Mouse (Mus musculus) liver, postnatal 0 days (tissue): ENCODE measurements around the gene Ifngr2. TPM values are rescaled to one million over a fixed set of nuclear protein-coding genes. Genes with fewer than 3 reads are reported as not detected.

Source experiments
- ATAC-seq: fragments of 200-750 bp; cut with Nextera tagmentation; 2 replicates; pipeline ENCODE4 v1.8.0; 2017; ENCODE audit warnings: mild to moderate bottlenecking, moderate library complexity
- DNase-seq: peaks from one replicate; pipeline ENCODE4 v3.0.0-alpha.2; 2016
- H3K27ac ChIP-seq: fragments of 300-500 bp; sonication (generic); 2 replicates; pipeline ENCODE4 v1.5.1; 2014; ENCODE audit warnings: antibody characterized with exemption, moderate library complexity, mild to moderate bottlenecking, low read depth
- H3K27me3 ChIP-seq: fragments of 300-500 bp; sonication (generic); 2 replicates; pipeline ENCODE4 v1.6.1; 2014; ENCODE audit warnings: low read length, control low read depth, mixed read lengths; ENCODE audit not compliant: insufficient read depth
- H3K36me3 ChIP-seq: fragments of 300-500 bp; sonication (generic); replicated peaks from 2 replicates; pipeline ENCODE4 v1.6.1; 2014; ENCODE audit warnings: mild to moderate bottlenecking, control low read depth, low read length, moderate library complexity, mixed read lengths; ENCODE audit not compliant: insufficient read depth
- H3K4me1 ChIP-seq: fragments of 300-500 bp; sonication (generic); 2 replicates; pipeline ENCODE4 v1.6.1; 2014; ENCODE audit warnings: antibody characterized with exemption, mild to moderate bottlenecking, control low read depth; ENCODE audit not compliant: insufficient read depth
- H3K4me2 ChIP-seq: fragments of 300-500 bp; sonication (generic); 2 replicates; pipeline ENCODE4 v1.6.1; 2014; ENCODE audit warnings: low read depth, mild to moderate bottlenecking, low read length, moderate library complexity, mixed read lengths
- H3K4me3 ChIP-seq: fragments of 300-500 bp; sonication (generic); 2 replicates; pipeline ENCODE4 v1.5.1; 2014; ENCODE audit warnings: low read depth, low read length
- H3K9ac ChIP-seq: fragments of 300-500 bp; sonication (generic); replicated peaks from 2 replicates; pipeline ENCODE4 v1.6.1; 2014; ENCODE audit warnings: mild to moderate bottlenecking, moderate library complexity
- H3K9me3 ChIP-seq: fragments of 300-500 bp; sonication (generic); 2 replicates; pipeline ENCODE4 v1.6.1; 2016; ENCODE audit warnings: mild to moderate bottlenecking, control low read depth, low read length, mixed read lengths
- CTCF ChIP-seq: sonication (generic); IDR thresholded peaks from 2 replicates; pipeline ENCODE4 v1.5.1; 2016; ENCODE audit warnings: antibody characterized with exemption, low read depth
- EP300 ChIP-seq: IDR thresholded peaks from 2 replicates; pipeline ENCODE4 v1.6.1; 2016; ENCODE audit warnings: antibody characterized with exemption, low read depth, mild to moderate bottlenecking
- WGBS: fragments of 180-500 bp; shearing (Covaris S2); extraction: QIAGEN DNeasy Blood & Tissue Kit; methylation state at CpG from one replicate; pipeline ENCODE4 v1.1.7; 2014; ENCODE audit not compliant: insufficient replicate concordance; 5-methylcytosine and 5-hydroxymethylcytosine counted together
- polyA plus RNA-seq: library from polyadenylated mRNA; unstranded; fragments of >200 nt; fragmentation: Nextera tagmentation; extraction: Ambion mirVana; gene quantifications from 2 replicates; pipeline ENCODE4 v1.2.1, GENCODE M21; 2015

Ifngr2 gene
- polyA plus RNA-seq: 18.2 and 20.8 TPM in 2 replicates

DNA sequence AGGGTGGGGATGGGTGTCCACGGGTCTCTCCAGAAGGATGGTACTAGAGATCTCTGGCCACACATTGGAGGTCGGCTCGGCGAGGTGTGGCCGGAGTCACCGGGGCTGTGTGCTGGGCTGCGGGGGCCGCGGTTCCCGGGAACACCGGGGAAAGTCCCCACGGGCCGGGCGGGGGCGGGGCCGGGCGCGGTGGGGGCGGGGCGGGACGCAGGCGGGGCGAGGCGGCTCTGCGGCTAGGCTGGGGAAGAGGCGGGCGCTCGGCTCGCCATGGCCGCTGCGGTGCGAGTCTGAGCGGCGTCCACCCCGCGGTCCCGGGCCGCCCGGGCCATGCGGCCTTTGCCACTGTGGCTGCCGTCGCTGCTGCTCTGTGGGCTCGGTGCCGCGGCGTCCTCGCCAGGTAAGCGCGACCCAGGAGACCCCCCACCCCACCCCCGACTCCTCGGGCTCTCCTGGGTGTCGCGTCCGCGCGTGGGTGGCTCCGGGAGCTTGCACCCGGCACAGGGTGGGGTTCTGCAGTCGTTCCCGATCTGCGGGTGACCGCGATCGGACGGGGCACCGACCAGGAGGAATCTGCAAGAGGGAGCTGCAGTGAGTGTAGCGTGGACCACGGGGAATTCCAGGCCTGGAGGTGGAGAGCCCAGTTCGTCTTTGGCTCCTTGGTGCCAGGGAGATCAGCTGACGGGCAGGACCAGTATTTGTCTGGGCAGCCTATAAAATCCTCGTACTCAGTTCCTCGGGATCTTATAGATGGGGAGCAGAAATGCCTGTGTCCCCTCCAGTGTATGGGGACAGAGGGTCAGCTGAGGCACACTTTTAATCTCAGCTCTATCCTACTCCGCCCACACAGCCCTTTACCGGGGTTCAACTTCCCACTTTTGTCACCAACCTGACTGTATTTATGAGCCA lies at the start of gene Ifngr2:
Ifngr2 (plus strand) TSS at position 237 of the 906 bp plus-strand sequence.
- H3K4me3 ChIP-seq: peak within 1 kb of the TSS; percentile 86
- under 1% methylated on average over 52 of the region's 74 CpGs for WGBS
- peaks cover 10% of the 10 kb centered on the region; the same call in 1 of the 2 replicates for H3K36me3 ChIP-seq
- TF ChIP-seq EP300 (no peak), CTCF (no peak)
- H3K9me3 ChIP-seq: no peaks in the 10 kb centered on the region
- peak; percentile 92 for DNase-seq
- H3K4me1 ChIP-seq: peaks cover 53% of the 10 kb centered on the region
- peak; percentile 86 for ATAC-seq
- H3K9ac ChIP-seq: peak within 1 kb of the TSS; percentile 95
- no peaks in the 10 kb centered on the region for H3K27me3 ChIP-seq
- H3K27ac ChIP-seq: peak within 1 kb of the TSS; percentile 96
- H3K4me2 ChIP-seq: peak within 1 kb of the TSS; percentile 89

DNA sequence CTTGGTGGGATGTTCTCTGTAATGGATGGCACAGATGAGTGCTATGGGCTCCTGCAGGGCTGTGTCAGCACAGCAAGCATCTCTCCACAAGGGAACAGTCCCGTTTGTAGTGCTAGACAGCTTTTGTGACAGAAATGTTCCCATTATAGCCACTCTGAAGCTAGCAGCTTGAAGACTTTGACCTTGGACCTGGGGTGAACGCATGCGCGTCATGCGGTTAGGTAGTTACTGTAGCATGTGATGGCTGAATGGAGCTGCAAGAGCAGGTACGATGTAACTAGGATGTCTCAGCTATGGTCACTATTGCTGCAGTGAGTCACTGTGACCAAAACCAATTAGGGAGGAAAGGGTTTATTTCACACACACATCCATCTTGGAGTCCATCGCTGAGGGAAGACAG lies 48.8 kb upstream of the Ifngr2 start:
- peaks cover 77% of the 10 kb centered on the region for H3K36me3 ChIP-seq
- 81% methylated on average over 7 of the region's 7 CpGs for WGBS
- H3K9me3 ChIP-seq: no peaks in the 10 kb centered on the region
- no peaks in the 10 kb centered on the region for H3K27me3 ChIP-seq
- DNase-seq (no peak), ATAC-seq (no peak)
- H3K4me3 ChIP-seq: no peak overlapping the region
- H3K9ac ChIP-seq: no peak overlapping the region
- no peaks in the 10 kb centered on the region for H3K4me1 ChIP-seq
- H3K27ac ChIP-seq: no peak overlapping the region
- no peak overlapping the region for H3K4me2 ChIP-seq
- TF ChIP-seq EP300 (no peak), CTCF (no peak)

DNA sequence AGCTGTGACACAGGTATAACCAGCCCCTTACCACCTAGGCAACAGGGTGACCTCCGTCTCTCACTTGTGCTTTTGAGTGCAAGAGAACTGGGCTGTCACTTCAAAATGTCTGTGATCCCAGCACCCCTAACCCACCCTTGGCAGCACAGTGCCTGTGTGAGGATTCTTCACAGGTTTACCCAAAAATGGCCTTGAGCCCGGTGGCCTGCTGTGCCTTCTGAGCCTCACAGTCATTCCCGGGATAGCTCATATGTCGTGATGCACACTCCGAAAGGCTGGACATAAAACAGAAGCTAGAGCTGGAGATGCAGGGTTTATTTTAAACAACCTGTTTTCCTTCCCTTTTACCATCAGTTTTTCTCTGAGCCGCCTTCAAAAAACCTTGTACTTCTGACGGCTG lies 42.2 kb upstream of the Ifngr2 start:
- Histone ChIP-seq H3K9ac (no peak overlapping the region), H3K9me3 (no peaks in the 10 kb centered on the region), H3K27me3 (no peaks in the 10 kb centered on the region), H3K36me3 (peaks cover 65% of the 10 kb centered on the region), H3K4me2 (no peak overlapping the region), H3K4me1 (no peaks in the 10 kb centered on the region), H3K27ac (no peak overlapping the region), H3K4me3 (no peak overlapping the region)
- DNase-seq (no peak), ATAC-seq (no peak)
- WGBS: 91% methylated on average over 7 of the region's 7 CpGs
- TF ChIP-seq CTCF: no peak
- TF ChIP-seq EP300: no peak

DNA sequence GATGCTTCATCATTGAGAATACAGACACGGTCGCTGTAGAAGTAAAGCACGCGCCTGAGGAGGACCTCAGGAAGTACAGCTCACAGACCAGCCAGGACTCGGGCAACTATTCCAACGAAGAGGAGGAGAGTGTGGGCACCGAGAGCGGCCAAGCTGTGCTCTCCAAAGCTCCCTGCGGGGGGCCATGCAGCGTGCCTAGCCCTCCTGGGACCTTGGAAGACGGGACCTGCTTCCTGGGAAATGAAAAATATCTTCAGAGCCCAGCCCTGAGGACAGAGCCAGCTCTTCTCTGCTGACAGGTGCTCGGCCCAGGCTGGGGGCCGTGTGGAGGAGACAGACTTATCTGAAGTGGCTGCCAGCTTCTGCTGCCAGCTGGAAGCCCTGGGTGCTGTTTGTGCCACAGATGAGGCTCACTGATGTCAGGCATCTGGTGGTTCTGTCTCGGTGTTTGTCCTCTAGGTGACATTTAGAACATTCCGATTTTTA lies 41.7 kb upstream of the Ifngr2 start:
- ATAC-seq (no peak), DNase-seq (no peak)
- no peak overlapping the region for H3K4me2 ChIP-seq
- H3K27me3 ChIP-seq: no peaks in the 10 kb centered on the region
- TF ChIP-seq CTCF (no peak), EP300 (no peak)
- H3K27ac ChIP-seq: no peak overlapping the region
- WGBS: 89% methylated on average over 15 of the region's 15 CpGs
- no peaks in the 10 kb centered on the region for H3K4me1 ChIP-seq
- no peaks in the 10 kb centered on the region for H3K9me3 ChIP-seq
- H3K36me3 ChIP-seq: peaks cover 61% of the 10 kb centered on the region
- no peak overlapping the region for H3K4me3 ChIP-seq
- H3K9ac ChIP-seq: no peak overlapping the region

DNA sequence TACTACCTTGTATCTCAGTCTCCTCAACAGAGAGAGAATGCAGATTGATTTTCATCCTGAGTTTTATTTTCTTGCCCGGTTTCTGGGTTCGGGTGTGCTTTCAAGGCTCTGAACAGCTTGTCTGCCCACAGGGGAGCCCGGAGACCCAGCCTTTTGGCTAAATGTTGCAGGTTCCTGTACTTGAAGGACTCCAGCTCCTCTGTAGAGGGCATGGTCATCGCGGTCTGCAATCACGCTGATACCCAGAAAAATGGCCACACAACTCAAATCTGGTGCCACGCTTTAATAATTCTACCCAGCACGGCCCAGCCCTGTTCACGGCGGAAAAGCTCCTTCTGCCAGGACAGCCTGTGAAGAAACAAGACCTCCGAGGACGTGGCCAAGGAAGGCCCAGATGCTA lies 40.5 kb upstream of the Ifngr2 start:
- TF ChIP-seq CTCF (no peak), EP300 (no peak)
- ATAC-seq (no peak), DNase-seq (no peak)
- Histone ChIP-seq H3K4me2 (no peak overlapping the region), H3K4me1 (no peaks in the 10 kb centered on the region), H3K27ac (no peak overlapping the region), H3K9me3 (no peaks in the 10 kb centered on the region), H3K9ac (no peak overlapping the region), H3K27me3 (no peaks in the 10 kb centered on the region), H3K4me3 (no peak overlapping the region), H3K36me3 (peaks cover 51% of the 10 kb centered on the region)
- 90% methylated on average over 12 of the region's 12 CpGs for WGBS

DNA sequence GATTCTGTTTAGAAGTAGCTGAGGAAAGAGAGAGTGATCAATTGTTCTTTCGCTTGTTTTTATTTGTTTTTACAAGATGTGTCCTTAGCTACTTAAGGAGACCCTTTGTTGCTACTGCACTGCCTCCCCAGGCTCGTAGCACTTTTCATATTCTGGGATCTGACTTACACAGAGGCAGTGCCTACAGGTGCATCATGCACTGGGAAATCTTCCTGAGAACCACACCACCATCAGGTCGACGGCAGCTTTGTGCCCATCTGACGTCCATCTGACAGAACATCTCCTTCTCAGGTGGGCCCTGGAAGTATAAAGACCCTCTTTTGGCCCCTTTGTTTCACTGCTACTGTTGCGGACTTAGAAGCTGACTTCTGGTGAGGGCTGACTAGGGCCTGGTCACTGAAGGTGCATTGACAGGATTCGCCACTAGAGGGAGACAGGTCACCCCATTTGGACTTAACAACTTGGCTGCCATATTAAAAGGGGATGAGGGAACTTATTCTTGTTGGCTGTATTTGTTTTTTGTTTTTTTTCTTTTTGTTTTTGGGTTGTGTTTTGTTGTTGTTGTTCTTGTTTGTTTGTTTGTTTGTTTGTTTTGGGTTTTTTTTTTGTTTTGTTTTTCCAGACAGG lies 34.6 kb upstream of the Ifngr2 start:
- WGBS: 27% methylated on average over 7 of the region's 7 CpGs
- TF ChIP-seq EP300: no peak
- peak; percentile 99 for TF ChIP-seq CTCF
- DNase-seq: peak; percentile 88
- no peaks in the 10 kb centered on the region for H3K9me3 ChIP-seq
- H3K27me3 ChIP-seq: no peaks in the 10 kb centered on the region
- H3K36me3 ChIP-seq: peaks cover 4% of the 10 kb centered on the region; the same call in 1 of the 2 replicates
- H3K4me2 ChIP-seq: no peak overlapping the region
- no peak overlapping the region for H3K9ac ChIP-seq
- no peak overlapping the region for H3K4me3 ChIP-seq
- no peak overlapping the region for H3K27ac ChIP-seq
- peak; percentile 68 for ATAC-seq
- peaks cover 2% of the 10 kb centered on the region; the same call in 1 of the 2 replicates for H3K4me1 ChIP-seq
